Mouse (Mus musculus) ES-E14 (cell line): ENCODE results near the gene Tmem200a.

Experiments used
- CHD2 ChIP-seq: IDR thresholded peaks from 2 replicates; pipeline ENCODE4 v1.6.1; 2014; ENCODE audit warnings: mild to moderate bottlenecking, low read depth, low read length, inconsistent platforms
- HCFC1 ChIP-seq: IDR thresholded peaks from 2 replicates; pipeline ENCODE4 v1.6.1; 2012; ENCODE audit warnings: low read length, inconsistent platforms, borderline replicate concordance; ENCODE audit not compliant: insufficient read depth
- MAFK ChIP-seq: IDR thresholded peaks from 2 replicates; pipeline ENCODE4 v1.6.1; 2014; ENCODE audit warnings: mild to moderate bottlenecking, low read depth, low read length, inconsistent platforms; ENCODE audit not compliant: insufficient read depth
- ZC3H11A ChIP-seq: IDR thresholded peaks from 2 replicates; pipeline ENCODE4 v1.6.1; 2012; ENCODE audit warnings: low read depth, mild to moderate bottlenecking, inconsistent platforms, low read length, borderline replicate concordance
- ZNF384 ChIP-seq: IDR thresholded peaks from 2 replicates; pipeline ENCODE4 v1.6.1; 2012; ENCODE audit warnings: low read depth, low read length, inconsistent platforms

GRCm38 (mm10) chr10:26082081-26082480 is 3.2 kb upstream of the Tmem200a start:
- no peak for TF ChIP-seq CHD2
- TF ChIP-seq ZC3H11A = no peak
- no peak for TF ChIP-seq MAFK
- TF ChIP-seq ZNF384 = no peak
- TF ChIP-seq HCFC1 = no peak
